ENCODE assay signal across 17 mouse cellular contexts in the genomic region with DNA sequence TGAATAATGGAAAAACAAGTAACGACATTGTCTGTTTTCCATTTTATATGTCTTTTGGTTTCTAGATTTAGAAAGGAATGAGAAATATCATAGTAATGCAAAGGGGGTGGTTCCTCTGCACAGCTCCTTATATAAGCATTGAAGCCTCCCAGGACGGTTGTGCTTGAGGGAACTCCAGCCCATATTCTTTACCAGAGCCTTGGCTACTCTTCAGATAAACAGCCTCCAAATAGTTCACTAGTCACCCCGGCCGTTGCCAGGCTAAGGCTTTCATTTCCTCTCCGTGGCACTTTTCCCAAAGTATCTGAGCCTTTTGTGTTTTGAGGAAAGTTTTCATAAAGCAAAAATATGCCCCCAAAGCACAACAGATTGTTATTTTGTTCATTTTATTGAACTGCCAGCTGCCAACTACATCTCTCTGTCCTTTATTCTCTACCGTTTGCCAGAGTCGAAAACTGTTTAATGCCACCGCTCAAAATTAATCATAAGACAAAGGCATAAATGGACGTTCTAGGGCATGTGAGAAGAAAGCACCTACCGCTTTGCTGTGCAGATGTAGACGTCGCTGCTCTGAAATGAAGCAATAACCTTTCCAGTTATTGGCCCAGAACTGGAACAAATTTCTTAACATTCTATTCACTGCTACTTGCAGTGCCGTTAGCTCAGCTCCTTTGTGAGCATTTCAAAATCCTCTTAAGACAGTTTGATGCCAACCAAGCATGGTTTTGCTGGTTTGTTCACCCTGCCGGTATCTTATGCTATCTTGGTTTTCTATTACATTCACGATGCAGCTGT.
DNase-seq lines count a peak whose midpoint lies in the region; ATAC-seq and TF ChIP-seq lines count a peak whose summit lies in the region.
"Had no signal": no experiment of that assay in that cellular context is flagged by ENCODE, and none has a peak within 500 bp of the region (broad histone marks: within the 10 kb centered on the region; RNA-seq: fewer than 3 reads in every experiment).

No protein-coding gene starts in this region.

- H3K4me1 ChIP-seq in lung, embryonic 14.5 days (ENCODE audit: insufficient read depth): no peaks in the 10 kb centered on the region
- no peaks in the 10 kb centered on the region for H3K4me1 ChIP-seq in lung, adult 2 months (ENCODE audit: control insufficient read depth, insufficient read depth, low read length)
- H3K4me1 ChIP-seq: hindbrain, embryonic 10.5 days; intestine, embryonic 15.5 days; liver, embryonic 15.5 days; neural tube, embryonic 13.5 days had no signal

- TF ChIP-seq CTCF in lung, embryonic 14.5 days (IDR thresholded peaks at IDR 0.05; ENCODE audit: low read depth): no peak
- TF ChIP-seq CTCF in lung, adult 2 months (IDR thresholded peaks at IDR 0.05; ENCODE audit: insufficient read depth, low read length): no peak

- DNase-seq in adrenal gland, postnatal 10 days: peak; percentile 8
- no peak for DNase-seq in adrenal gland, adult 8-10 months
- peak; percentile 39 for DNase-seq in lung, embryonic 14.5 days
- DNase-seq in lung, adult 2 months: no peak
- DNase-seq in gastrocnemius, adult 8-10 months (ENCODE audit: low spot score in 2 of 2): peak; percentile 5 to 20
- DNase-seq in lung, postnatal 36 days: peak; percentile 16
- no peak for DNase-seq in heart, postnatal 10 days
- DNase-seq: kidney, postnatal 10 days; retina, postnatal 1 day had no signal

- WGBS in lung, embryonic 14.5 days: 73% methylated on average over 15 of the region's 15 CpGs
- WGBS in lung, adult 2 months: 65% methylated on average over 15 of the region's 15 CpGs

- H3K27me3 ChIP-seq in lung, embryonic 14.5 days (ENCODE audit: insufficient read depth, low read length): no peaks in the 10 kb centered on the region
- H3K27me3 ChIP-seq: CH12.LX; intestine, embryonic 15.5 days; liver, embryonic 15.5 days; neural tube, embryonic 13.5 days; Patski had no signal

- no peak overlapping the region for H3K4me2 ChIP-seq in lung, embryonic 14.5 days
- H3K4me2 ChIP-seq: heart, embryonic 11.5 days; intestine, embryonic 15.5 days; liver, embryonic 15.5 days; neural tube, embryonic 13.5 days had no signal

- H3K4me3 ChIP-seq in lung, embryonic 14.5 days (ENCODE audit: low read depth, low read length): no peak overlapping the region
- no peak overlapping the region for H3K4me3 ChIP-seq in lung, adult 2 months (replicated peaks; ENCODE audit: extremely low read depth, low read depth, low read length)
- H3K4me3 ChIP-seq: hindbrain, embryonic 10.5 days; intestine, embryonic 15.5 days; liver, embryonic 15.5 days; neural tube, embryonic 13.5 days had no signal

- intact Hi-C loops in heart, postnatal 10 days (cut with DNase I): no loop called here

- no peak for TF ChIP-seq POLR2A in lung, adult 2 months (IDR thresholded peaks at IDR 0.05; ENCODE audit: borderline replicate concordance, extremely low read depth, low read depth, low read length)

- ATAC-seq in lung, embryonic 14.5 days (ENCODE audit: insufficient read depth): no peak
- no peak for ATAC-seq in frontal cortex, adult (ENCODE audit: low TSS enrichment)
- ATAC-seq: intestine, embryonic 15.5 days; Patski had no signal

- H3K27ac ChIP-seq in lung, embryonic 14.5 days (ENCODE audit: low read depth): no peak overlapping the region; the same call in 1 of the 2 replicates
- H3K27ac ChIP-seq: hindbrain, embryonic 10.5 days; intestine, embryonic 15.5 days; liver, embryonic 15.5 days; neural tube, embryonic 13.5 days had no signal

- no peak overlapping the region for H3K9ac ChIP-seq in lung, embryonic 14.5 days
- H3K9ac ChIP-seq: intestine, embryonic 15.5 days; liver, embryonic 15.5 days; neural tube, embryonic 13.5 days had no signal

- no peaks in the 10 kb centered on the region for H3K9me3 ChIP-seq in lung, embryonic 14.5 days (ENCODE audit: low read depth, low read length)
- H3K9me3 ChIP-seq: hindbrain, embryonic 10.5 days; intestine, embryonic 15.5 days; liver, embryonic 15.5 days; neural tube, embryonic 13.5 days had no signal

- no peaks in the 10 kb centered on the region for H3K36me3 ChIP-seq in lung, embryonic 14.5 days (ENCODE audit: insufficient read depth)
- H3K36me3 ChIP-seq: hindbrain, embryonic 10.5 days; intestine, embryonic 15.5 days; liver, embryonic 15.5 days; neural tube, embryonic 13.5 days had no signal

Comparison
In these comparisons a context has a peak if more than half of its experiments do, and no peak if none do; other contexts are left out.
1. DNase-seq: peak in adrenal gland, postnatal 10 days (single experiment), lung, embryonic 14.5 days (single experiment), gastrocnemius, adult 8-10 months (2 of 2) and lung, postnatal 36 days (single experiment); none in adrenal gland, adult 8-10 months (single experiment), lung, adult 2 months (single experiment) and heart, postnatal 10 days (0 of 2).